8 mouse cellular contexts compared by ENCODE assay signal in the genomic region with DNA sequence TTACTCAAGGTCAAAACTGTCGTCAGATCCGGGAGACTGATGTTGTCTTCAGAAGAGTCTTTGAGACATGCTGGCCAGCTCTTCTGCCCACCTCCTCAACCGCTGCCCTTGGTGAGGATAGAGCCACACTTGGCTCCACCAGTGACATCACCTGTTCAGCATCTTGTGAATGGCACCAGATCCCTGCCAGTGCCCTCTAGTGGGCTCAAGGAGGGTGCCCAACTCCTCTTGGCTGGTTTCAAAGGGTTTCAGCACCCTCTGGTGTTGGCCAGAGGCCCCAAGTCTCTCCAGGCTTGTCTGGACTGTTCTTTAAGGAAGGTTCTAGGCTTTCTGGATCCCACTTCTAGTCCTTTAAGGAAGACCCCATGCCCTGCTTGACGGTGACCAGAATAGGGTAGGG. TPM values are rescaled to one million over a fixed set of nuclear protein-coding genes. Genes with fewer than 3 reads are reported as not detected.
A peak's percentile ranks its signal among the peaks of the same experiment; 100 is the strongest.
DNase-seq lines count a peak whose midpoint lies in the region; ATAC-seq lines count a peak whose summit lies in the region.

No protein-coding gene starts in this region.

- ATAC-seq in monocyte, adult 5-6 weeks (replicated peaks; ENCODE audit: insufficient number of reproducible peaks, low FRiP score, low TSS enrichment, poor library complexity, severe bottlenecking), result peak; percentile 59

- intact Hi-C loops in left cerebral cortex, postnatal 36 days (cut with DNase I), result loop anchor here (2.0 kb wide), 1 partner anchor 93 kb away; no protein-coding TSS in a partner anchor

- peak; percentile 35 for DNase-seq in left cerebral cortex, adult 11 months (ENCODE audit: low spot score)
- no peak for DNase-seq in left cerebral cortex, postnatal 36 days (ENCODE audit: low spot score in 2 of 2)
- peak; percentile 74 for DNase-seq in ES-CJ7 (ENCODE audit: low read depth, low spot score)
- DNase-seq in adrenal gland, postnatal 25 days, result peak; percentile 63
- DNase-seq in kidney, adult 9 months, result peak; percentile 87
- no peak for DNase-seq in cerebellum, postnatal 14 days
- no peak for DNase-seq in cerebellum, postnatal 25 days

RNA-seq across cellular contexts. Expression of gene Nkx2-3, which starts 11.8 kb away (rescaled TPM):
- not detected for total RNA-seq in left cerebral cortex, postnatal 36 days (2021)
- not detected in 2 replicates for total RNA-seq in adrenal gland, postnatal 25 days (2021)
- not detected in 3 replicates for total RNA-seq in monocyte, adult 5-6 weeks (2017)

RNA-seq across cellular contexts. Expression of gene Slc25a28, which starts 50.8 kb away (rescaled TPM):
- total RNA-seq in left cerebral cortex, postnatal 36 days (2021), result 10 to 100 TPM; 39.2 to 39.9 TPM
- total RNA-seq in adrenal gland, postnatal 25 days (2021), result 78.7 and 96.2 TPM in 2 replicates
- total RNA-seq in monocyte, adult 5-6 weeks (2017), result 68.7 to 103 TPM (median 101 TPM) in 3 replicates

Comparison
In these comparisons a context has a peak if more than half of its experiments do, and no peak if none do; other contexts are left out.
1. DNase-seq: peak in left cerebral cortex, adult 11 months (single experiment), ES-CJ7 (single experiment), adrenal gland, postnatal 25 days (single experiment) and kidney, adult 9 months (single experiment); none in left cerebral cortex, postnatal 36 days (0 of 2), cerebellum, postnatal 14 days (0 of 2) and cerebellum, postnatal 25 days (0 of 2).